Mouse (Mus musculus) thymus, adult 18-20 months (tissue): ENCODE data around the gene Ptpro.

Experiments used
- DNase-seq, 2 experiments: peaks; one replicate each; pipeline ENCODE4 v3.0.0; 2022; ENCODE audit warnings: mixed read lengths in 2 of 2

Ptpro gene

GRCm38 (mm10) chr6:137252194-137252886 is at the start of gene Ptpro:
Gene Ptpro, plus strand, starts transcription at chr6:137252319.
- DNase-seq, result no peak

DNA sequence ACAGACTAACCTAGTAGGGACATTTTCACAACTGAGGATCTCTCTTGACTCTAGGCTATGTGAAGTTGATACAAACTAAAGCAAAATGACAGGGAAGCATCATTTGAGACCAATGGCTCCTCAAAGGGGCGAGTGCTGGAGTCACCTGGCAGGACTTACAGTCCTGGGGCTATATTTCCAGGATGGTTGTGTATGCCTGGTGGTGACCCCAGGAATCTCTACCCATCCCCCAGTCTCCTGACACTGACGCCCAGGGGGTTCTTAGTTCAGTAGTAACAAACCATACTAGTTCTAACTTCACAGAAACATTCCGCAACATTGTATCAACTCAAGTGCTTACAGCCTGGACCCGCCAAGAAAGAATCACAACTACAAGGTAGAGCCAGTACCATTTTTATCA is 49.5 kb upstream of the Ptpro start:
- DNase-seq, result no peak

- DNase-seq, result no peak
These were observed 46.3 kb upstream of the Ptpro start for GRCm38 (mm10) chr6:137205662-137206400.

DNA sequence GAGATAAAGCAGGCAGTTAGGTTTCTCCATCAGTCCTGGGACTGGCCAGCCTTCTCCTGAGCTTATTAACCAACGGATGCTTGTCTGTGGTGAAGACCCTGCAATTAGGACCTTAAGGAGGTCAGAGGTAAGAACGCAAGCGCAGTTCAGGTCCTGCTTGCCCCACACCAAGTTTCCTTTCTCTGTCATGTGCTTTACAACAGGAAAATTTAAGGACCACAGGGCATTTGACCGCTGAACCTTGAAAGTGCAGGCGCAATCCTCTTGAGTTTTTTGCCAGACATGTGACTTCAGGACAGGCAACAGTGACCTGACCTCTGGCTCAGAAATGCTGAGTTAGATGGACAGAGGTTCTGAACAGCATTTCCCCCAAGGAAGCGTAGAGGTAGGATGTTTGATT is 45.0 kb upstream of the Ptpro start:
- DNase-seq, result no peak

GRCm38 (mm10) chr6:137209992-137210391 is 42.1 kb upstream of the Ptpro start:
- DNase-seq, result no peak

DNA sequence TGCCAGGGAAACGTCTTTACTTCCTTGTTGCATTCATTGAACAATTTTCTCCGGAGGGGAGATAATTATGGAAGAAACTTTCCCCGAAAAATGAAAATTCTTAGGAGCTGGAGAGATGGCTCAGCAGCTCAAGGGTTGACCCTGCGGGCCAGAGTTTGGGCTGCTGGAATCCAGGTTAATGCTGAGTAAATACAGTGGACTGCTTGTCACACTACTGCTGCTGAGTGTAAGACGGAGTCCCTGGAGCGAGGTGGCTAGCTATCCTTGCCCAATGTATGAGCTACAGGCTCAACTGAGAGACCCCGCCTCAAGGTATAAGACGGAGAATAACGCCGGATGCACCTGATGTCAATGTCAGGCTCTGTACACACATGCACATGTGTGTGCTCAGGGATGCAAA is 41.1 kb upstream of the Ptpro start:
- no peak for DNase-seq

DNA sequence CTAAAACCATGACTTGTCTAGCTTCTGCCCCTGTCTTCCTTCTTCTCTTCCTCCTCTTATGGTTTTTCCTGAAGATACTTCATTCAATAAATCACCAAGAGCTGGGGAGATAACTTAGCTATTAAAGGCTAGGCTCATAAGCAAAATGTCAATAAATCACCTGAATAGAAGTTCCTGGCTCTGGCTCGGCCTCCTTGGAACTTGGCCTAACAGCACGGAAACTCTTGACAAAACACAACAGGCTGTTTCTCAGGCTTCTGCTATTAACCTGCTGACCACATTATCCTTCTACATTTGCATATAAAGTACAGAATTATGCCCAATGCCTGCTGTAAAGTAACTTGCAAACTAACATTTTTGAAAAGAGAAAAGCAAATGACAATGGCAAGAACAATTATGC is 40.7 kb upstream of the Ptpro start:
- no peak for DNase-seq

DNA sequence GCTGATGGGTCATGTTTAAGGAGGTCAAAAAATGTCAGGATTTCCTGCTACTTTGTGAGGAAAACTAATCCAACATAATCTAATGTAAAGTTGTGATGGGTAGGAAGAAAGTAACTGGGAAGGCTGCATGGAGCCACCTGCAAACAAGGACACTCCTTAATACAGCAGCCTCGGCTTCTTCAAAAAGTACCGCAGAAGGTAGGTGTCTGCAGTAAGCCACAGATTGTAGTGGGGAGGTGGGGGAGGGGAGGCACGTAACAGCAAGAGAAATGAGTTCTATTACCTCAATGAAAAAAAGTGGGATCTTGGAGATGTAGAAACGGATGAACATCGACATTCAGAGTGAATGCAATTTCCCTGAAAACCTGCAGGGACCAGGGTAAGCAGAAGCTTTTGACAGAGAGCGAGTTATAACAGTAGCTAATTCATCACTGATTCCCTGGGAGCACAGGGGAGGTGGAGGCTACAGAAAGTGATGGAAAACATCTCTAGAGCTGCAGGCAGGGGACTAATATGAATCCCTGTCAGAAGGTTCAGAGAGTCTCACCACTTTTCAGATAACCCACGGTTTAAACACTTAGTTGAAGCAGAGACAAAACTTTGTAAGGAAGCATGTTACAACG is 34.2 kb upstream of the Ptpro start:
- no peak for DNase-seq

- DNase-seq, result no peak
These were observed 746 bp downstream of the Ptpro start for GRCm38 (mm10) chr6:137252887-137253242.

DNA sequence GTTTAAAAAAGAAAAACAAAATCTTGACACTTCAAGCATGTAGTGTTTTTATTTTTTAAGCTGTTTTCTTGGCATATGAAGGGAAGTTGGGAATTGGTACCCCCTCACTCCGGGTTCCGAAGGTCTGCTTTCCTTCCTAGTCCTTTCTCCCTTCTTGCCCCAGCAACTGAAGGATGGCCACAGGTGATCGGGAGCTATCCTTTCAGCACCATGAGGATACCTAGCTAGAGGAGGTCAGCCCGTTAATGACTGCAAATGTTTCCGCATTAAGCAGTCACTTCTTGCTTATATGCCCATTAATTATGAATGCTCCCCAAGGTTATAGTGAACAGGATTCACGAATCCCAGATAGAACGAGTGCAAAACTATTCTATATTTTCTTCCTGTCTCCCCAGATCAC is 1.3 kb downstream of the Ptpro start:
- no peak for DNase-seq

DNA sequence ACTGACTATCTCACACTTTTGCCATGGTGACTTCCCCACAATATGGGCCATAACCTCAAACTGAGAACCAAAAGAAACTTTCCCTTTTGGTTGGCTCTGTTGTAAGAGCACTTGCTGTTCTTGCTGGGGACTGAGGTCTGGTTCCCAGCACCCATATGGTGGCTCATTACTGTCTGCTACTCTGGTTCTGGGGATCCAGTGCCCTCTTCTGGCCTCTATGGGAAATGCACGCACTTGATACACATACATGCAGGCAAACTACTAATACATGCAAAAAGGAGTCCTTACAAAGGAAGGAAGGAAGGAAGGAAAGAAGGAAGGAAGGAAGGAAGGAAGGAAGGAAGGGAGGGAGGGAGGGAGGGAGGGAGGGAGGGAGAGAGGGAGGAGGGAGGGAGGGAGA is 8.9 kb downstream of the Ptpro start:
- no peak for DNase-seq

GRCm38 (mm10) chr6:137262087-137262486 is 10.0 kb downstream of the Ptpro start:
- DNase-seq, result no peak

DNA sequence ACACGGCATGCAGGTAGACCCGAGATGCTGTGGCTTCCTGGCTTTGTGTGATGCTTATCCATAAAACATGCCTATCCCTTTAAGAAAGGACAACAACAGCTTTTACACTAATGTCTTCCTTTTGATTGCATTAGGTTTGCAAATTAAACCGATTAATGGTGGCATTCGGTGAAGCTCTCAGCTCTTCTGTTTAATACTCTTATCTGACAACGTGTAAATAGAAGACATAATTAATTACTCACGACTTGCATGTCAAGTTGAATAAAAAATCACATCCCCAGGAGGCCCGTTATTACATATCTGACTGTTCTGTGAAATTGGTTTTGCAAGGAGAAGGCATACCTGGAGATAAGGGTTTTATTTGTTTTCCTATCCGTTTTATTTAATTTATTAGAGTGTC is 15.9 kb downstream of the Ptpro start:
- DNase-seq, result no peak

DNA sequence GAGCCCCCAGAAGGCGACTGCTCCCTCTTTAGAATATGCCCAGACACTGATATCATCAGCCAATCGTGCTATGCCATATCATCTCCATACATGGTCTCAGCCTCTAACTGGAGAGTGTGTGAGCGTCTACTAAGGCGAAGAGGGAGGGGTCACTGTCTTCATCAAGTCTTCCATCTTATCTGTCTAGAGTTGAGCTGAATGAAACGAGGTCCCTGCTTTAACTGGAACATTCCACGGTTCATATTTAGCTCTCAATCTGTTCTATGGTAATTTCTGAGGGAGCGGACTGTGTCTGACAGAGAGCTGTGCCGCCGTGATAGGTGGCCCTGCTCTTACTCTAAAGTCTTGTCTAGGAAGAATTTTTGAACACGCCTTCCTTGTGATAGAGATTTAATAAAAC is 16.5 kb downstream of the Ptpro start:
- no peak for DNase-seq

DNA sequence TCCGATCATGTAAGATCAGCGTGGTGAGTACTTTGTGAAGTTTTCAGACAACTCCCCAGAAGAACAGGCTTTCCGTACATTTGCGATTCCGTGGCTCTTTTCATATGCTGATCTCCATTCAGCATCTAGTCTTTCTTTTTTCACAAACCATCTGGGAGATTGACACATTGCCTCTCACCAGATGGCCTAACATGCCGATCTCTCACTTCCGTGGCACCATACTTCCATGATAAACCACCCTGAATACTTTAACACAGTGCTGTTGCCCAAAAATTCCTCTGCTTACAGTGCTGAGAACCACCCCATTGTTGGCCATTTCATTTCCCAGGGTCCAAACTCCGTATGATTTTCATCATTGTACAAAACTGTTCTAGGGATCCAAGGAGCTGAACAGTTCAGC is 20.4 kb downstream of the Ptpro start:
- no peak for DNase-seq

DNA sequence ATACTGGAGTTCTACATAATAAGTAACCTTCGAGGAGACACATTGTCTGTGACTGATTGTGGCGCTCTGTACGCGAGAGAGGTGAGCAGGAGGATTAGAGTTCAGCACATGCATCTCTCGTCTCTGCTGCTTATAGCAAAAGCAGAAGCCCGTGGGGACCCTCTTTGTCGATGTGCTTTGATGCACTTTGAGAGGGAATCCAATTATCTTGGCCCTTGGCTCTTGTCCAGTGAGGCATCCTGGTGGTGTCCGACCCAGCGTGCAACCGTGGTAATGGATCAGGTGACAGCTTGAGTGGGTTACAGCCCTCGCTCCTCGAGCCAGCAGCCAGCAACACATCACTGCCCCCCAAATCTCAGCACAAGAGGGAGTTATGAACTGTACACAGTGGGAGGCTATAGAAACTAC is 25.5 kb downstream of the Ptpro start:
- no peak for DNase-seq

- DNase-seq, result no peak
These were observed 27.5 kb downstream of the Ptpro start for GRCm38 (mm10) chr6:137279576-137279975.

DNA sequence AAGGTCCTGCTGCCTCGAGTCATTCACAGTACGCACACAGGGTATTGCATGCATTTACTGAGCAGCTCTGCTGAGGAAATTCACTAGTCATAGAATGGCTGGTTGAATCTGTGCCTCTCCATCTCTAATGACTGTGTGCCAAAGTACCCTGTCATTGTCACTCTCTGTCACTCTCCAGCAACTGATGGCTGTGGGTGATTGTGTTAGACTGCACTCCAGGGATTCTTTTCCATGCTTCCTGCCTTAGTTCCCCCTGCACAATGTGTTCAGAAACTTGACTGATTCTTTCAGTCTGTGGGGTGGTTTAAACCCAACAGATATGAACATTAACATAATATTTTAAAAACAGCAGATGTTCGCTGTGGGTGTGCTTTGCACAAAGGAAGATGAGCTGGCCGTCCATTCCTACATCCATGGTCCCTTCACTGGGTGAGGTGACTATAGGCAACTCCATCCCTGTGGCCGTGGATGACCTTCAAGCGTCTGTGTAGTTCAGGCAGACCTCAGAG is 29.5 kb downstream of the Ptpro start:
- DNase-seq, result no peak

- DNase-seq, result no peak
These were observed 29.9 kb downstream of the Ptpro start for GRCm38 (mm10) chr6:137282050-137282449.

GRCm38 (mm10) chr6:137286376-137286775 is 34.3 kb downstream of the Ptpro start:
- DNase-seq, result no peak

DNA sequence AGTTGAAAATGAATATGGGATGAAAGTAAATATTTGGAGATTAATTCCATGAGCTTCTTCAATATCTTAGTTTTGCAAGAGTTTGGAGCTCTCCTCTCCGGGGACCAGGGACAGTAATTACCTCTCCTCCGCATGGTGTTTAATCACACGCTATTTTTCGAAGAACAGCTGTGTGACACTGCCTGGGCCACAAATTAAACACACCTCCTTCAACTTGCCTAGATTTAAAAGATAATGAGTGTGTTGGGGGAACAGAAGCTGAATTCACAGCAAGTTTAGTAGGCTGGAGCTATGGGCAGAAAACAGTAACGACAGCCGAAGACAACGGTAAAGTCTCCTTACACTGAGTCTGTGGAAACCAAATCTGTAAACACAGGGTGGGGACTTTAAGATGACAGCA is 35.7 kb downstream of the Ptpro start:
- no peak for DNase-seq

- no peak for DNase-seq
These were observed 36.1 kb downstream of the Ptpro start for GRCm38 (mm10) chr6:137288264-137288663.

- DNase-seq, result no peak
These were observed 40.3 kb downstream of the Ptpro start for GRCm38 (mm10) chr6:137292421-137292820.
